Mouse (Mus musculus) bone marrow macrophage, adult 2 months (primary cell): Measurements from ENCODE around the gene Pip4p1.

ENCODE experiments used
- CTCF ChIP-seq: IDR thresholded peaks from 2 replicates; pipeline ENCODE4 v1.5.1; 2012; ENCODE audit warnings: low read depth, mild to moderate bottlenecking, low read length, moderate library complexity
- POLR2A ChIP-seq: IDR thresholded peaks from 2 replicates; pipeline ENCODE4 v1.6.1; 2012; ENCODE audit warnings: mild to moderate bottlenecking, low read depth, low read length, borderline replicate concordance

DNA sequence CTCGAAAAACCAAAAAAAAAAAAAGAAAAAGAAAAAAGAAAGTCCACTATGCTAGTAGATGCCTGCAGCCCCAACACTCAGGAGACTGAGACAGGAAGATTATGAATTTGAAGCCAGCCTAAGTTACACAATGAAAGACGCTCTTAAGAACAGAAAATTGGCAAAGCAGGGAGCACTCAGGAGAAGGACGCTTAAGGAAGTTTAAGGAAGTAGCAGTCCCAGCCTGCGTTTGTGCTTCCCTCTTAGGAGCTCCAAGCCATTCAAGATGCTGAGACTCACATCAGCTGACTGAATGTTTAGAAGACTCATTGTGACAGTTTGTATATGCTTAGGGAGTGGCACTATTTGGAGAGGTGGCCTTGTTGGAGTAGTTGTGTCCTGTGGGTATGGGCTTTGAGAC is 22.5 kb downstream of the Pip4p1 start:
- TF ChIP-seq CTCF: no peak
- TF ChIP-seq POLR2A: no peak
